Mouse (Mus musculus): ENCODE measurements at regions not wholly inside any gene's neighbourhood (a gene's known extent, or its start where the extent isn't known, plus 50 kb on each side); places are given as distances from the start of the nearest gene placed in this dataset.

GRCm38 (mm10) chr4:84099071-84099470 lies 573.7 kb downstream of the Ccdc171 start:
- no peak for DNase-seq (ENCODE audit: low read depth, low spot score)

DNA sequence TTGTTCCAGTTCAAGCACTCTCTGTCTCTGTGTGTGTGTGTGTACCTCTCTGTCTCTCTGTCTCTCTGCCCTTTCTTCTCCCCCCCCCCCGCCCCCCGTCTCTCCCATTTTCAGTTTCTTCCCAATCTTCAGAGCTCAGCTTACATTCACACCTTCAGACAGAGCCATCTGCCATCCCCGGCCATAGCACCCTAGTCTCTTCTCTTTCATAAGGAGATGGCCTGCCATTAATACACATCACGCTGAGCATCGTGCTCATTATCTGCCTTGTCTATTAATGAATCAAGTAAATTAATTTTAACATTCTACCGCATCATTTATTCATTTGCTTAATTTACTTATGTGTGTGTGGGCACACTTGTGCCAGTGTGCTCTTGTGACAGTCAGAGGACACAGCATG lies 573.2 kb downstream of the Bnc2 start:
- DNase-seq (ENCODE audit: low read depth, low spot score): no peak

DNA sequence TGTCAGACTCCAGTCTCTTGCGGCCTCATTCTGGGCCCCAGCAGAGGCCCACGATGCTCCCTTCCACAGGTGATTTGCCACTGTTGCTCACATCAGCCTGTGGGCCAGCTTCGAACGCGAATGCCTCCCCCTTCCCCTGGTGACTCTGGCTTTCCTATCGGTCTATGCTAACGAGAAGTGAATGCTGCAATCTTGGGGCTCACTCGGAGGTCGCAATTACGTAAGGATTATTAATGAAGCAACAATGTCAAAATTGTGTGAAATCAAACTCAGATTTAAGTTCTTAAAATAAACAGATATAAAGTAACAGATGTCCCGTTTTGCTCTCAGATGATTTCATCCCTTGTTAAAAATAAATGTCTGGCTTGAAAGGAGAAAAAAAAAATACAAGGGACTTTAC lies 572.3 kb downstream of the Bnc2 start:
- DNase-seq (ENCODE audit: low read depth, low spot score): no peak

DNA sequence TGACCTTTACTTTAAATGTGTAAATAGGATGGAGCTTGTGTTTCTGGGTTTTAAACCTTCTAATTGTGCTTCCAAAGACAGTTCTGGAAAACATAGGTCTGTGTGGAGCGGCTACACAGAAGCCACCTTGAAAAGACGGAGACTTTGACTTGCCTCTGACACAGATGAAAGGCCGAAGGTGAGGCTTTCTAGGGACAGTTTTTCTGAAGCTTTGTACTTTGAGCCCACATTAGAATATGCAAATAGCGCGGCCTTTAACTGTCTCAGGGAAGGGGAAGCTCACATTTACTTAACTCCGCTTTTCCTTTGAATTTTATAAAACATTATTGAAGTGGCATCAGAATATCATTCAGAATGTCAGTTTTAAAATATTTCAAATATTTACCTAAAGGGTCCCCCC lies 566.5 kb downstream of the Bnc2 start:
- DNase-seq (ENCODE audit: low read depth, low spot score): no peak

DNA sequence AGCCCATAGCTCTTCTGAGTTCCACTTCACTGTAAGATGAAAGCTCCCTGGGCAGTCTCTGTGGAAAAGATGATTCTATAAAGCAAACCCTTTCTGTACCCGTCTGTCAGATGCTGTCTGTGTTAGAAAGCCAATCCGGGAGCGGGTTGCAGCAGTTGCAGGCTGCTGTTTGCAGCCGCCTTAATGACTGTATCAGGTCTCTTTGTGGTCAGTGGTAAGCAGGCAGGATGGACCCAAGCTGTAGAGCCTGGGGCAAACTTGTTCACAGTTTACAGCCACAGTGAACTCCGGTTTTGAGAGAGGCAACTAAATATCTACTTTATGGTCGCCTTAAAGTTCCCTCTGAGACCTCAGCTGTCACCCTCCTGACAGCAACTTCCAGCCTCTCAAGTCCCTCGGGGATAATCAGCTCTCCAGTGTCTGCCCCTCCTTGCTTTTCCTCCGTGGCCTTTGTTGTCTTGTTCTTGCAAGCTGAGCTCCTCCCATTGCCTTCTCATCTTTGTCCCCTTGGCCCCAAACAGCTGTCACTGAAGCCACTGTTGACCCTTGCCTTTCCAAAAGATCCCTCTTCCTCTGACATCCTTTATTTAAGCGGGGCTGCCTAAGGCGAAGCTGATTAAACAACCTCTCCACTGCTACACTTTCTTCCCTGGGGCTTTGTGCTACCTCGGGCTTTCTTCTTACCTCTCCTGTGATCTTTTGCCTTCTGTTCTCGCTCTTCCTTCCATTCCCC lies 565.1 kb downstream of the Bnc2 start:
- DNase-seq (ENCODE audit: low read depth, low spot score): no peak

GRCm38 (mm10) chr4:84114162-84115040 lies 560.7 kb downstream of the Bnc2 start:
- no peak for DNase-seq (ENCODE audit: low read depth, low spot score)

DNA sequence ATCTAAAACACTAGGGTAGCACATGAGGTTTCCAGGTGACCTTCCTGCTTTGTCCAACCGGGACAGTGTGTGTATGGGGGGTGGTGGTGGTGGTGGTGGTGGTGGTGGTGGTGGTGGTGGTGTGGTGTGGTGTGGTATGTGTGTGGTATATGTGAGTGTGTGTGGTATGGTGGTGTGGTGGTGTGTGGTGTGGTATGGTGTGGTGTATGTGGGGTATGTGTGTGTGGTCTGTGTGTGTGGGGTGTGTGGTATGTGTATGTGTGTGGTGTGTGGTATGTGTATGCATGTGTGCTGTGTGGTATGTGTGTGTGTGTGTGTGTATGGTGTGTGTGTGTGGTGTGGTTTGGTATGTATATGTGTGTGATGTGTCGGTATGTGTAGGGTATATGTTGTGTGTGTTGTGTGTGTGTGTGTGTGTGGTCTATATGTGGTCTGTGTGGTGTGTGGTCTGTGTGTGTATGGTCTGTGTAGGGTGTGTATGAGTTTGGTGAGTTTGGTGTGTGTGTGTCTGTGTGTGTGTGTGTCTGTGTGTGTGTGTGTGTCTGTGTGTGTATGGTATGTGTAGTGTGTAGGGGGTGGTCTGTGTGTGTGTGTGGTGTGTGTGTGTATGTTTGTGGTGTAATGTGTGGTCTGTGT lies 556.7 kb downstream of the Bnc2 start:
- no peak for DNase-seq (ENCODE audit: low read depth, low spot score)

- no peak for DNase-seq (ENCODE audit: low read depth, low spot score)
These were observed 555.5 kb downstream of the Bnc2 start for GRCm38 (mm10) chr4:84119616-84120015.

DNA sequence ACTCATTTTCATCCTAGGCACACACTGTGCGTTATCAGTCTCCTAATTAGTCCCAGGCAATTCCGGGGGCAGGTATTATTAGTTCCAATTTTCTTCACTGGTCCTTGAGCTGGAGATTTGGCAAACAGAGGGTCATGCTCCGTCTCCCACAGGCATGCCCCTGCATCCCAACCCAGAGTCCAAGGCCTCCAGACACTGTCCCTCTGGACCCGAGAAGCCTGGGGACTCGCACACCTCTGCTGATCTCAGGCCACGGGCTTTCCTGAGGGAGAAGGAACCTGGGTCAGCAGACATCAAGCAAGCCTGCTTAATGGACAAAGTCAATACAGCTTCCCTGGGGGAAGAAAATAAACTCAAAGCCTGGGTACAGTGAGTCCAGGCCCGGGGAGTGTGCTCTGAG lies 554.7 kb downstream of the Bnc2 start:
- DNase-seq (ENCODE audit: low read depth, low spot score): no peak

GRCm38 (mm10) chr4:84121442-84121841 lies 553.6 kb downstream of the Bnc2 start:
- DNase-seq (ENCODE audit: low read depth, low spot score): no peak

DNA sequence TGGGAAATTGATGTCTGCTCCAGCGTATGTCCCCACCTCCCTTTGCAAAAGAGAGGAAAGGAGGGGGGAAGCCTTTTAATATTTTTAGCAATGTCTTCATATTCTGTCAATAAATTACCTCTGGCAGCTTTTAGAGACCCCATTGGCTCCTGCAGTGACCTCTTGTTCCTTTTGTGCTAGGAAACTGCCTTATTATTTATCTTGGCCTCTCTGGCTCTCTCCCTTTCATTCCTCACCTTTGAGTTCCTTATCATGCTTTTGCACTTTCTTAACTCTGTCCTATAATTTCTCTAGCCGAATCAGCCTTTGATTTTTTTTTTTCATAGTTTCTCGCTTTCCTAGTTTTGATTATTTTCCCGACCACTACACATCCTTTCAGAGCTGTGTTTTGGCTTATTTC lies 548.7 kb downstream of the Bnc2 start:
- no peak for DNase-seq (ENCODE audit: low read depth, low spot score)

DNA sequence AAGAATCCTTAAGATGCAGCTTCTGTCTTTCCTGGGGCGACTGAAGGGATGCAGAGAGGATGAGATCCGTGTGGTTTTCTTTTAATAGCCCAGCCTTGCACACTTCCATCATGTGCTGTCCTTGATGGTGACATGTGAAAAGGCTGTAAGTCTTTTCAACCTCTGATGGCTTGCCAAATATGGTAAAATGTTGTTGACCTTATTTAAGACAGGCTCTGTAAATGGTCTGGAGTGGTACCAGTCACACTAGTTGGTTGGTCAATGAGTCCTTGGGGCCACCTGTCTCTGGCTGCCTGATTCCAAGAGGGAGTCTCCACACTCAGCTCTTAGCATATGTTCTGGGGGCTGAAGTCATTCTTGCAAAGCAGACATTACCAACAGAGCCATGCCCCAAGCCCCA lies 547.7 kb downstream of the Bnc2 start:
- DNase-seq (ENCODE audit: low read depth, low spot score): no peak

DNA sequence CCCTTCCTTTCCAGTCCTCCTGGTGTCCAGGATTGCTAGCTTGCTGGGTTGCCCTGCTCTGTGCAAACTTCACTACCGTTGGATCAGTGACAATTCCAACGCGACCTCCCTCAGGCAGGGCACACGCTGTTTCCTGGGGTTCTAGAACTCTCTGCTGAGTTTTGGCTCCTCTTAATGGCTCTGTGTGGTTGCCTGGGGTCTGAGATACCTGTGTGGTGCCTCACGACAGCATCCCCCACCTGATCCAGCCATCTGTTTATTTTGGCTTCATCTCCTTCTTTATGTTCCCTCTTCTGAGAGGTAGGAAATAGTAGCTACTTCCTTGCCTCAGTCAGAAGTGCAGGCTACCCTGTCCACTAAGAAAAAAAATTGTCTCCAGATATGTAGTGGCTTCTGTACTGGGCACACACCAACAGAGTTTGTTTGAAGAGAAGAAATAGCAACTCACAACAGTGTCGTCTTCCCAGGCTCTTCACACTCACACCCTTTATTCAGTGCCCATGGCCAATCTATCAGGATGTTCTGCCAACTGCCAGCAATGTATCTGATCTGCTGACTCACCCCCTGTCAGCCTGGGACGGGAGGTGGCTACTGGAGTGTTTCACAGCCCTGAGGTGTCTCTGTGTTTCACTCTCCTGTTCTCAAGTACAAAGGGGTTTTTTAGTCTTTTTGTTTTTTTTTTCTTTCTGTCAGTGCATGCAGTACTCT lies 544.1 kb downstream of the Bnc2 start:
- no peak for DNase-seq (ENCODE audit: low read depth, low spot score)

DNA sequence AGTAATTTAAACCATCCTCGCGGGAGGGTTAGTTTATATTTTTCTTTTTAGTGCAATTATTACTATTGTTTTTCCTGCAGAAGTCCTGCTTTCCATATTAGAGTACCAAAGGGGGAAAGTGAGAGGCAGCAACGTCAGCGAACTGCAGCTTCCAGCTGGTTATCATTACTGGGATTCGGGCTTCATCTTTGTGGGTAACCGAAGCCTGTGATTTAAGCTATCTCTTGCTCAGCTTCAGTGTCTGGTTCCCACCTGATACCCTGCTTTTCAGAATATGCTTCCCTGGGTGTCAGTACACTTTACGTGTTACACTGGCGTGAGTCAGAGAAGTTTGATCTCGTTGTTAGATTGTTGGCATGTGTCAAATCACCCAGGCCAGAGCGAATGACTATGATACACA lies 539.3 kb downstream of the Bnc2 start:
- DNase-seq (ENCODE audit: low read depth, low spot score): no peak

DNA sequence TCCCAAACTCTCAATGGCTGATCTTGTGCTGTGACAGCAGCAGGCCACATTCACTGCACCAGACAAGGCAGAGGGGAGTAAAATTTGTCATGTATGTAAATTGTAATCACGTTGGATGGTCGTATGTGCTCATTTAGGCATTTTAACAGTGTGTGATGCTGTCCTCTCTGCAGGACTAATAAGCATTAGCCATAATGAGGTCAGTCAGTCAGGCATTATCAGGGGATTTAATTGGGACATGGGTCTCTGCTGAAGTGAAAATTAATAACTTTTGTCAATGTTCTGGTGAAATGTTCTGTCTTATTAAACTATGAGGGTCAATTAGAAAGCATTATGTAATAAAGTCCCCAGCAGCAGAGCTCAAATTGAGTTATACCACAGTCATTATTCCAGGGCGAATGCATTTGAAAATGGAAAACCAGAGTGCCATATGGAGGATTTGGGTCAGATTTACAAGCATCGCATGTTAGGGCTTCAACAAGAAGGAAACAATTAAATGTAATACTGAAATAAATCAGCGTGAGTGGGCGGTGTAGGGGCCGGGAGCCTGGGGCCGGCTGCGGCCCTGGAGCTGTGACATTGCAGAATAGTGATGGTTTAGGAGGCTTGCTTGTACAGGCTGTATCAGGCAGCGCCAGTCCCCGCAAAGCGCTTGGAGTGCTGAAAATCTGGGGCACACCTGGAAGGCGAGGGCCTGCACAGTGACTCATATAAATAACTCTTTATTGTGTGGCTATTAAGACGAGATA lies 537.7 kb downstream of the Bnc2 start:
- DNase-seq (ENCODE audit: low read depth, low spot score): no peak

DNA sequence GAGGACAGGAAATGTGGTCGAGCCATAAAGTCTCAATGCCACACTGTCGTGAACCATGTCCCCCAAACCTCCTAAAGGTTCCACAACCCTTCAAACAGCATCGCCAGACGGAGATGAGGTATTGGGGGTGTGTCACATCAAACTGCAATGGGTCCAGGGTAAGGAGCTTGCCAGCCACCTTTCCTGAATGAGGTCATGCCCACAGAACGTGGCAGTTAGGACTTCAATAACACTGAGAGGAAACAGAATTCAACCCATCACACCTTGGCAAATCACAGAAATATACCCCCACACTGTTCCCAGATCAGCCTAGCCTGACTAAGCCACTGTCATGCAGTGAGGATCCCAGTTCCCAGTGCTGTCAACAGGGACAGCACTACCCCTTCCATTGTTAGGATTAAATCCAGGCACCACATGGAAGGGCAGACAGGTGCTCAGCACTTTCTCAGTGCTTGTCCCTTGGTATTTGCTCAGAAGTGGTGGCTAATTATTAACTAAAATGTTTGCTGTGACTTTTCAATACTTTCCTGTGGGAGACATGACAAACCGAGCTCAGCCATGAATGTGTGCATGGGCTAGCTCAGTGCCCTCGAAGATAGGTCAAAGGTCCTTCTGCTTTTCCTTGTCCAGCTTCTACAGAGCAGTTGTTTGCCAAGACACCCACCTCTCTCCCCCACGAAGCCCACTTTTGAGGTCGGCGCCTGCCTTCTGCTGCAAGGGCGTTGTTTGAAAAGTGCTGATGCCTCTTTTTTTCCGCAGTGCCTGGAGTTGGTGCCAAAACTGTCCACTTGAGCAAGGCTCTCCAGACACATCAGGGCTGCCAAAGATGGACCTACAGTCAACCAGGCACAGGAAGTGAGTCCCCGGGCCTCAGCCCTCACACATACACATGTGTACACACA lies 525.7 kb downstream of the Bnc2 start:
- no peak for DNase-seq (ENCODE audit: low read depth, low spot score)

DNA sequence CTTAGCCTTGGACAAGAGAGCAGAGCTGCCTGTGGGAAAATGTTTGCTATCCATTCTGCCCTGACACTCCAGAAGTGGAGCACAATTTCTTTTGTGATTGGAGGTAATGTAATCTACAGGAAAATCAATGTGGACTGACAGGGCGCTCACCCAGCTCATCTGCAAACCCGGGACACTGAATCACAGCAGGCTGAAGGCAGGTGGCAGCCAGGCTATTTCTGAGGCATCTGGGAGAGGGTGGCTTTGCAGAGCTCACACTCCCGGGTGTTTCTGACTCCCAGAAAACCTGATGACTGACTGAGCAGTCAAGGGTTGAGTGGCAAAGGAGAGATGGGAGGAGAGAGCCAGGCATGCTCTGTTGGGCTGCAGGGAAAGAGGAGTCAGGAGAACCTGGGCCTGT lies 524.4 kb downstream of the Bnc2 start:
- no peak for DNase-seq (ENCODE audit: low read depth, low spot score)

- no peak for DNase-seq (ENCODE audit: low read depth, low spot score)
These were observed 523.8 kb downstream of the Bnc2 start for GRCm38 (mm10) chr4:84151247-84151646.

DNA sequence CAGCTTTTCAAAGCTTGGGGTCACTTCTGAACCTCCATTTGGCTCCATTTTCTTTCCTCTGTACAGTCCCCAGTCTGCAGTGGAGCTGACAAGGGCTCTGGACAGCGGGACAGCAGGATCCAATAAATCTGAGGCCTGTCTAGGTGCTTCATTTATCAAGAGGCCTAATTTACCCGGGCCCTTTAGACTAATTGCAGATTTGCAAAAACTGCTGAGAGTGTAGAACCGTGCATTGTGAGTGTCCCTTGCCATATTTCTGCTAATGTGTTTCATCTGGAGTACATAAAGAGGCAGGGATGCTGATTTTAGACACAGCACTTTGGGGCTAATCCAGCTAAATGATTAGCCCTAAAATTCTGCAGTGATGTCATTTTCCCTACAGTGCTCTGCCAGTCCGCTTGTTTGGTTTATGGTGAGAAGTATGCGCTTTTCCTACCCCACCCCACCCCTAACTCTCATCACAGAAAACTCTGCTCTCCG lies 523.1 kb downstream of the Bnc2 start:
- DNase-seq (ENCODE audit: low read depth, low spot score): no peak

GRCm38 (mm10) chr4:84153571-84153970 lies 521.5 kb downstream of the Bnc2 start:
- no peak for DNase-seq (ENCODE audit: low read depth, low spot score)

Measured in CD4-positive, CD25-positive, alpha-beta regulatory T cell, adult 2 months (primary cell).